Mouse (Mus musculus) megakaryocyte, embryonic 14.5 days (primary cell): Measurements from ENCODE around the gene Srebf1. TPM values are rescaled to one million over a fixed set of nuclear protein-coding genes. Genes with fewer than 3 reads are reported as not detected.

ENCODE experiments used
- H3K27me3 ChIP-seq: replicated peaks from 2 replicates; pipeline ENCODE3; 2012; ENCODE audit warnings: inconsistent platforms
- H3K36me3 ChIP-seq: replicated peaks from 2 replicates; pipeline ENCODE3; 2012; ENCODE audit warnings: low read length, inconsistent platforms, mixed read lengths
- H3K4me1 ChIP-seq: 2 replicates; pipeline ENCODE4 v1.6.1; 2012; ENCODE audit warnings: inconsistent platforms
- H3K4me3 ChIP-seq: replicated peaks from 2 replicates; pipeline ENCODE3; 2012; ENCODE audit warnings: moderate library complexity, mild to moderate bottlenecking, inconsistent platforms
- H3K9me3 ChIP-seq: 2 replicates; pipeline ENCODE4 v1.6.1; 2012; ENCODE audit warnings: inconsistent platforms
- FLI1 ChIP-seq: IDR thresholded peaks from 2 replicates; pipeline ENCODE4 v1.6.1; 2012; ENCODE audit warnings: low read length, inconsistent platforms, mixed read lengths
- GATA1 ChIP-seq: IDR thresholded peaks from 3 replicates; pipeline ENCODE4 v1.6.1; 2012; ENCODE audit warnings: mixed read lengths, low read length, inconsistent platforms, borderline replicate concordance
- polyA plus RNA-seq: library from polyadenylated mRNA; stranded (reverse); fragments of >175 nt; gene quantifications from 2 replicates; pipeline ENCODE4 v1.2.3, GENCODE M21; 2012; ENCODE audit warnings: low replicate concordance; ENCODE audit not compliant: insufficient read depth

The Srebf1 gene
- polyA plus RNA-seq, 1 experiment: 138 TPM

DNA sequence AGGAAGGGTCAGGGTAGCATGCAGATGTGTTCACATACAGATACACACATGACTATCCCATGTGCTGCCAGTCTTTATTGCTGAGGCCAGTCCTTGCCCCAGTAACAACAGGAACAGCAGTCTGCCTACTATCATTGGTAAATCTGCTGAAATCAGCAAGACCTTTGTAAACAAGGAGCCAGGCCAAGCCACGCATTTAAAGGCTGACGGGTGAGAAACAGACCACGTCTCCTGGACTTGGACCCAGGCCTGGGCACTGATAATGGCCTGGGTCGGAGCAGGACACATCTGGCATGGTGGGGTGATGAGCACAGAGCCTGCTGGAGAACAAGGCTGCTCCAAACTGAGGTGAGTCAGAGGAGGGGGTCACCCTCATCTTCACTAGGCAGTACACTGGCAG, 18.1 kb upstream of the Srebf1 start:
- TF ChIP-seq GATA1 (no peak), FLI1 (no peak)
- Histone ChIP-seq H3K4me3 (no peak overlapping the region), H3K27me3 (no peaks in the 10 kb centered on the region), H3K4me1 (peaks cover 53% of the 10 kb centered on the region), H3K9me3 (0 out of 2 replicates have a peak, but pooled peaks cover 5% of the 10 kb centered on the region), H3K36me3 (peaks cover 90% of the 10 kb centered on the region)

GRCm38 (mm10) chr11:60235351-60235750, 13.0 kb upstream of the Srebf1 start:
- Histone ChIP-seq H3K27me3 (no peaks in the 10 kb centered on the region), H3K36me3 (peaks cover 85% of the 10 kb centered on the region), H3K9me3 (0 out of 2 replicates have a peak, but pooled peaks cover 3% of the 10 kb centered on the region), H3K4me1 (peaks cover 58% of the 10 kb centered on the region), H3K4me3 (no peak overlapping the region)
- TF ChIP-seq GATA1 (no peak), FLI1 (no peak)

DNA sequence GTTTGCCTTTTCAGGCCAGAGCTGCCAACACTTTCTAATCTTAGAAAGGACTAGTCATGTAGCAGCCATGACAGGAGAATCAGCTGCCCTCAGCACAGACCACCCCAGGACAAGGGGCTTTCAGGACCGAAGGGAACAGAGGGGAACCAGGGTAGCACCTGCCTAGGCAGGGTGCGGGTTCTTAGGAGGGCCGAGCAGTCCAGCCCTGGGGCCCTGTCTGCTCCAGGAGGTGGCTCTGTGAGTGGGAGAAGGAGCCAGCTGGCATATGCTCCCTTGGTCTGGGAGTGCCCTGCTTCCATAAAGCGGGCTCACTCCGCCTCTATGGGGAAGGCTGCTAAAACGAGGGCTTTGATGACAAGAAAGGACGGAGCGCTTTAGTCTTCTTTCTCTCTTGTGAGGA, 10.9 kb upstream of the Srebf1 start:
- TF ChIP-seq FLI1: no peak
- TF ChIP-seq GATA1: no peak
- H3K9me3 ChIP-seq: no peaks in the 10 kb centered on the region
- H3K4me1 ChIP-seq: peaks cover 71% of the 10 kb centered on the region
- H3K36me3 ChIP-seq: peaks cover 90% of the 10 kb centered on the region
- no peak overlapping the region for H3K4me3 ChIP-seq
- H3K27me3 ChIP-seq: no peaks in the 10 kb centered on the region

- H3K4me3 ChIP-seq: peak overlapping the region; percentile 14
- H3K36me3 ChIP-seq: peaks cover 89% of the 10 kb centered on the region
- H3K9me3 ChIP-seq: no peaks in the 10 kb centered on the region
- peaks cover 72% of the 10 kb centered on the region for H3K4me1 ChIP-seq
- no peak for TF ChIP-seq GATA1
- no peak for TF ChIP-seq FLI1
- no peaks in the 10 kb centered on the region for H3K27me3 ChIP-seq
These were observed 10.2 kb upstream of the Srebf1 start for GRCm38 (mm10) chr11:60232441-60233058.

DNA sequence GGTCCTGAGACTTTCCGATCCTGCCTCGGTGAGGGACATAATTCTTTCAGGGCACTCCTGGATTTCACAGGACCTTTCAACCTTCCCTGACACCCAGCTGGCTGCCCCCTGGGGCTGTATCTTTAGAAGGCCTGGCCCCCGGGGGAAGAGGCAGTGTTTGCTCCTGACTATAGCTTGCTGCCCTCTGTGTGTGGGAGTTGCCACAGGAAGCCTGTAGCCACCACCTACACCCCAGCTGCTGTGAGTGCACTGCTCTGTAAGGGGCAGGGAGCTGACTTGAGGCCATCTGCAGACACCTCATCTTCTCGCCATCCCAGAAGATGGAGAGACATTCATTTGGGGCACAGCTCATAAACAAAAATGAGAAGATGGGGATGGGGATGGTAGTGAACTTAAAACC, 9.6 kb upstream of the Srebf1 start:
- TF ChIP-seq GATA1 (no peak), FLI1 (no peak)
- H3K4me3 ChIP-seq: peak overlapping the region; percentile 42
- no peaks in the 10 kb centered on the region for H3K9me3 ChIP-seq
- no peaks in the 10 kb centered on the region for H3K27me3 ChIP-seq
- peaks cover 78% of the 10 kb centered on the region for H3K4me1 ChIP-seq
- peaks cover 89% of the 10 kb centered on the region for H3K36me3 ChIP-seq

DNA sequence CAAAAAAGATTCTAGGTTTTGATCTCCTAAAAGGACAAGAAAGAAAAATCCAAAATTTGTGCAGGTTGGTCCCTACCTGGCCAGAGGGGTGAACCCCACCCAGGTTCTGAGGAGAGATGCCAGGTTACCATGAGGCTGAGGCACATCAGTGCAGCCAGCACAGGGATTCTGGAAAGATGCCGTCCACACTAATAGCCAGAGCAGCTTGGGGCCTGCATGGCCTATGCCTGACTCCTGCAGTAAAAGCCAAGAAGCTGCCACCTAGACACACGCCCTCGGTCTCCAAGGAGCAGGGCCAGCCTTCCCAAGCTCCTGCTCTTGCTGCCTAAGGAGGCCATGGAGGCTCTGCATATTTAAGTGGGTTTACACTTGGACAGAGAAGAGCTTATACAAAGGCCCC, 8.9 kb upstream of the Srebf1 start:
- no peaks in the 10 kb centered on the region for H3K27me3 ChIP-seq
- H3K36me3 ChIP-seq: peaks cover 87% of the 10 kb centered on the region
- TF ChIP-seq FLI1 (no peak), GATA1 (no peak)
- peaks cover 83% of the 10 kb centered on the region for H3K4me1 ChIP-seq
- H3K9me3 ChIP-seq: no peaks in the 10 kb centered on the region
- H3K4me3 ChIP-seq: no peak overlapping the region

- no peak overlapping the region for H3K4me3 ChIP-seq
- H3K36me3 ChIP-seq: peaks cover 84% of the 10 kb centered on the region
- no peaks in the 10 kb centered on the region for H3K9me3 ChIP-seq
- H3K4me1 ChIP-seq: peaks cover 82% of the 10 kb centered on the region
- no peaks in the 10 kb centered on the region for H3K27me3 ChIP-seq
- no peak for TF ChIP-seq GATA1
- TF ChIP-seq FLI1: no peak
These were observed 8.1 kb upstream of the Srebf1 start for GRCm38 (mm10) chr11:60230512-60230911.

GRCm38 (mm10) chr11:60229821-60230220, 7.4 kb upstream of the Srebf1 start:
- Histone ChIP-seq H3K27me3 (no peaks in the 10 kb centered on the region), H3K9me3 (no peaks in the 10 kb centered on the region), H3K4me1 (peaks cover 86% of the 10 kb centered on the region), H3K36me3 (peaks cover 82% of the 10 kb centered on the region), H3K4me3 (no peak overlapping the region)
- TF ChIP-seq FLI1 (no peak), GATA1 (no peak)

DNA sequence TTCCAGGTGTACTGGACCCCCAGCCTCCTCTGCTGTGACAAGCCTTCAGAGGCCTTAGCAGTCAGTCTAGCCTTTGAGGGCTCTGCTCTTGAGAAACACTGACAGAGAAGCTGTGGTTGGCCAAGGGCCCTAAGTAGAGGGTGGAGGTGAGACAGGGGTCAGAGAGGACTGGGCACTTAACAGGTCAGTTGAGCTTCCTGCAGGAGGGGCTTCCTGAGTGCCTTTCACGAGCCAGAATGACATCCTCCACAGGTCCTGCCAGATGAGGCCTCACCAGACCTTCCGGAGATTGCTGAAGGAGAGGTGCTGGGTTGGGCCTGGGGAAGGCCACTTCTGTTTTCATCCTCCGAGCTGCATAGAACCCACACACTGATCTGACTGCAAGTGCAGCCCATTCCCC, 6.1 kb upstream of the Srebf1 start:
- Histone ChIP-seq H3K9me3 (no peaks in the 10 kb centered on the region), H3K4me3 (peak overlapping the region; percentile 29), H3K4me1 (peaks cover 93% of the 10 kb centered on the region), H3K27me3 (no peaks in the 10 kb centered on the region), H3K36me3 (peaks cover 72% of the 10 kb centered on the region)
- no peak for TF ChIP-seq FLI1
- no peak for TF ChIP-seq GATA1

- H3K27me3 ChIP-seq: no peaks in the 10 kb centered on the region
- TF ChIP-seq FLI1: no peak
- no peak for TF ChIP-seq GATA1
- H3K4me3 ChIP-seq: no peak overlapping the region
- H3K4me1 ChIP-seq: peaks cover 95% of the 10 kb centered on the region
- no peaks in the 10 kb centered on the region for H3K9me3 ChIP-seq
- peaks cover 50% of the 10 kb centered on the region for H3K36me3 ChIP-seq
These were observed 3.5 kb upstream of the Srebf1 start for GRCm38 (mm10) chr11:60225874-60226273.
